Mouse (Mus musculus): ENCODE results near the gene Fcgr3. TPM values are rescaled to one million over a fixed set of nuclear protein-coding genes. Genes with fewer than 3 reads are reported as not detected.
A peak's percentile ranks its signal among the peaks of the same experiment; 100 is the strongest.

Gene Fcgr3
- polyA plus RNA-seq, 1 experiment, result 56.7 TPM

- Histone ChIP-seq H3K4me3 (replicated peaks; ENCODE audit: control insufficient read depth, low read depth, low read length) (no peak overlapping the region), H3K27ac (ENCODE audit: control insufficient read depth, insufficient read depth, low read depth, low read length, poor library complexity) (no peak overlapping the region), H3K4me1 (ENCODE audit: control insufficient read depth, insufficient read depth, low read length) (no peaks in the 10 kb centered on the region)
- 31% methylated on average over 11 of the region's 11 CpGs for WGBS
- TF ChIP-seq CTCF (IDR thresholded peaks at IDR 0.05; ENCODE audit: control insufficient read depth, insufficient read depth, low read length) (no peak), POLR2A (IDR thresholded peaks at IDR 0.05; ENCODE audit: borderline replicate concordance, control insufficient read depth, low read depth, low read length) (no peak)
Measured at GRCm38 (mm10) chr1:171034201-171034600, 30.5 kb downstream of the Fcgr3 start.

- no peaks in the 10 kb centered on the region for H3K4me1 ChIP-seq (ENCODE audit: control insufficient read depth, insufficient read depth, low read length)
- peak overlapping the region; percentile 61 for H3K4me3 ChIP-seq (replicated peaks; ENCODE audit: control insufficient read depth, low read depth, low read length)
- under 1% methylated on average over 20 of the region's 20 CpGs for WGBS
- no peak overlapping the region for H3K27ac ChIP-seq (ENCODE audit: control insufficient read depth, insufficient read depth, low read depth, low read length, poor library complexity)
- TF ChIP-seq CTCF (IDR thresholded peaks at IDR 0.05; ENCODE audit: control insufficient read depth, insufficient read depth, low read length) (no peak), POLR2A (IDR thresholded peaks at IDR 0.05; ENCODE audit: borderline replicate concordance, control insufficient read depth, low read depth, low read length) (no peak)
Measured at GRCm38 (mm10) chr1:171033756-171034155, 31.0 kb downstream of the Fcgr3 start.

GRCm38 (mm10) chr1:171033196-171033595 is 31.5 kb downstream of the Fcgr3 start:
- Histone ChIP-seq H3K4me3 (replicated peaks; ENCODE audit: control insufficient read depth, low read depth, low read length) (peak overlapping the region; percentile 61), H3K27ac (ENCODE audit: control insufficient read depth, insufficient read depth, low read depth, low read length, poor library complexity) (0 out of 2 replicates have a peak overlapping the region, but pooled peaks have one; percentile 15), H3K4me1 (ENCODE audit: control insufficient read depth, insufficient read depth, low read length) (no peaks in the 10 kb centered on the region)
- WGBS, result under 1% methylated on average over 16 of the region's 16 CpGs
- TF ChIP-seq POLR2A (IDR thresholded peaks at IDR 0.05; ENCODE audit: borderline replicate concordance, control insufficient read depth, low read depth, low read length), result no peak
- TF ChIP-seq CTCF (IDR thresholded peaks at IDR 0.05; ENCODE audit: control insufficient read depth, insufficient read depth, low read length), result no peak

GRCm38 (mm10) chr1:171032691-171033090 is 32.0 kb downstream of the Fcgr3 start:
- 15% methylated on average over 10 of the region's 10 CpGs for WGBS
- H3K4me1 ChIP-seq (ENCODE audit: control insufficient read depth, insufficient read depth, low read length), result no peaks in the 10 kb centered on the region
- TF ChIP-seq POLR2A (IDR thresholded peaks at IDR 0.05; ENCODE audit: borderline replicate concordance, control insufficient read depth, low read depth, low read length) (no peak), CTCF (IDR thresholded peaks at IDR 0.05; ENCODE audit: control insufficient read depth, insufficient read depth, low read length) (no peak)

GRCm38 (mm10) chr1:171031752-171032151 is 33.0 kb downstream of the Fcgr3 start:
- 65% methylated on average over 3 of the region's 3 CpGs for WGBS
- TF ChIP-seq POLR2A (IDR thresholded peaks at IDR 0.05; ENCODE audit: borderline replicate concordance, control insufficient read depth, low read depth, low read length), result no peak
- TF ChIP-seq CTCF (IDR thresholded peaks at IDR 0.05; ENCODE audit: control insufficient read depth, insufficient read depth, low read length), result no peak
- Histone ChIP-seq H3K27ac (ENCODE audit: control insufficient read depth, insufficient read depth, low read depth, low read length, poor library complexity) (no peak overlapping the region), H3K4me1 (ENCODE audit: control insufficient read depth, insufficient read depth, low read length) (no peaks in the 10 kb centered on the region), H3K4me3 (replicated peaks; ENCODE audit: control insufficient read depth, low read depth, low read length) (no peak overlapping the region)

More at GRCm38 (mm10) chr1:171032691-171033090, 32.0 kb downstream of the Fcgr3 start:
- H3K27ac ChIP-seq (ENCODE audit: control insufficient read depth, insufficient read depth, low read depth, low read length, poor library complexity), result no peak overlapping the region
- peak overlapping the region; percentile 61 for H3K4me3 ChIP-seq (replicated peaks; ENCODE audit: control insufficient read depth, low read depth, low read length)

GRCm38 (mm10) chr1:171019311-171019950 is 45.3 kb downstream of the Fcgr3 start:
- no peak for TF ChIP-seq POLR2A (IDR thresholded peaks at IDR 0.05; ENCODE audit: borderline replicate concordance, control insufficient read depth, low read depth, low read length)
- TF ChIP-seq CTCF (IDR thresholded peaks at IDR 0.05; ENCODE audit: control insufficient read depth, insufficient read depth, low read length), result no peak
- 58% methylated on average over 7 of the region's 7 CpGs for WGBS
- H3K27ac ChIP-seq (ENCODE audit: control insufficient read depth, insufficient read depth, low read depth, low read length, poor library complexity), result peak overlapping the region; percentile 10; the same call in 1 of the 2 replicates
- peak overlapping the region; percentile 27 for H3K4me3 ChIP-seq (replicated peaks; ENCODE audit: control insufficient read depth, low read depth, low read length)
- peaks cover 1% of the 10 kb centered on the region; the same call in 1 of the 2 replicates for H3K4me1 ChIP-seq (ENCODE audit: control insufficient read depth, insufficient read depth, low read length)

GRCm38 (mm10) chr1:171018737-171019136 is 46.0 kb downstream of the Fcgr3 start, which contains the start of gene Fcgr4:
Fcgr4 (plus strand) TSS chr1:171018920.
- peak within 1 kb of the TSS; percentile 96 for H3K27ac ChIP-seq (ENCODE audit: control insufficient read depth, insufficient read depth, low read depth, low read length, poor library complexity)
- H3K4me1 ChIP-seq (ENCODE audit: control insufficient read depth, insufficient read depth, low read length), result peaks cover 1% of the 10 kb centered on the region; the same call in 1 of the 2 replicates
- TF ChIP-seq CTCF (IDR thresholded peaks at IDR 0.05; ENCODE audit: control insufficient read depth, insufficient read depth, low read length) (no peak), POLR2A (IDR thresholded peaks at IDR 0.05; ENCODE audit: borderline replicate concordance, control insufficient read depth, low read depth, low read length) (no peak)
- WGBS, result 30% methylated on average over 2 of the region's 2 CpGs
- H3K4me3 ChIP-seq (replicated peaks; ENCODE audit: control insufficient read depth, low read depth, low read length), result peak within 1 kb of the TSS; percentile 27

GRCm38 (mm10) chr1:171017468-171018158 is 47.1 kb downstream of the Fcgr3 start:
- WGBS, result 41% methylated on average over 6 of the region's 6 CpGs
- Histone ChIP-seq H3K27ac (ENCODE audit: control insufficient read depth, insufficient read depth, low read depth, low read length, poor library complexity) (peak overlapping the region; percentile 96), H3K4me1 (ENCODE audit: control insufficient read depth, insufficient read depth, low read length) (peaks cover 1% of the 10 kb centered on the region; the same call in 1 of the 2 replicates), H3K4me3 (replicated peaks; ENCODE audit: control insufficient read depth, low read depth, low read length) (peak overlapping the region; percentile 41)
- no peak for TF ChIP-seq POLR2A (IDR thresholded peaks at IDR 0.05; ENCODE audit: borderline replicate concordance, control insufficient read depth, low read depth, low read length)
